Mouse (Mus musculus) lung, adult 2 months (tissue): ENCODE data around the gene Sap18b.

Experiments used
- CTCF ChIP-seq: fragments of 200-500 bp; IDR thresholded peaks from 2 replicates; pipeline ENCODE4 v1.5.1; 2011; ENCODE audit warnings: mild to moderate bottlenecking, low read length, control low read depth; ENCODE audit not compliant: insufficient read depth
- POLR2A ChIP-seq: fragments of 200-500 bp; IDR thresholded peaks from 2 replicates; pipeline ENCODE4 v1.6.1; 2011; ENCODE audit warnings: low read depth, mild to moderate bottlenecking, control low read depth, low read length, borderline replicate concordance; ENCODE audit errors: extremely low read depth

DNA sequence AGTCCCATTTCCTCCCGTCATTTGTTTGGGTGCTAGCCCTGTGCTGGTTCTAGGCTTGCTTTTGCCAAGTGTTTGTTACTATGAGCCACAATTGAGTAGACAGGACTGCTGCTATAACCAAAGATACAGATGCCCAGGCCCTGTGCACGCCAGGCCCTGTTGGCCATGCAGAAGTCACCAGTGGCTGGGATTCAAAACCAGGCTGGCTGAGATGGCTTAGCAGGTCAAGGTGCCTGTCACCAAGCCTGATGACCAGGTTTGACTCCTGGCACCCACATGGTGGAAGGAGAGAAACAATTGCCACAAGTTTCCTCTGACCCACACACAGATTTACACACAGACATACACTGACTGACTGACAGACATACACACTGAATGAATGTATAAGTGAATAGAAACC, 25.2 kb downstream of the Sap18b start:
- TF ChIP-seq POLR2A (no peak), CTCF (no peak)
